Mouse (Mus musculus): ENCODE data around the gene Inca1.

DNA sequence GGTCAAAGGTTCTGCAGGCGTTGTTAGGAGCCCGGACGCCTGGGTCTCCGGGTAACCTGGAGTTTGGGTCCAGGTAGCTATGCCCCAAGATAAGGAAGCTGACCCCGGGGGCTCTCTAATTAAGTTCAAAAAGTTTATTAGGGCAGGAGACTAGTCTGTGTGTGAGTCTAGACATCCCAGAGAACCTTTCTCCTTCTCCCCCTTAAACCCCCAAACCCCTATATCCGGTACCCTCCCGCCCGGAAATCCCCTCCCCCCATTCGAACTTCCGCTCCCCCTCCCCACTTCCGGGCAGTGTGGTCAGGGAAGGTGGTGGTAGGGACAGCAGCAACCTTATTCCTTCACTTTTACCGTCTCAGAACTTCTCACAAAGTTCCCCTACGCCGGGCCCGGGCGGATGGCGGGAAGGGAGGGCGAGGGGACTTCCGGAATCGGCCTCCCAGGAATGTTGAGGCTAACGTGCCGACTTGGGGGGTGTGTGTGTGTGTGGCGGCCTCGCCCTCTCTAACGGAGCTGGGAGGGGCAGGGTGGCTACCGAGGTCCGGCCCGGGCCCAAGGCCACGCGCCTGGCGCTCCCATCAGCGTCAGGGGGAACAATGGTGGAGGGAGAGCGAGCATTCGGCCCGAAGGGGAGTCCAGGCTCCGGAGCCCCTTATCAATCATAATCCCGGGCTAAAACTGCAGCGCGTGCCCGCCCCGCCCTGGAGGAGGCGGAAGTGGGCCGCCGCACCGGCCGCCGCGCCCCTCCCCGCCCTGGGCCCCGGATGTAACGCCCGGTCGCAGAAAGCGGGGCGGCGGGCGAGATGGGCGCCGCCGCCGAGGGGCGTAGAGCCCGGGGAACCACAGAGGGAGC lies 46.4 kb downstream of the Inca1 start:
- TF ChIP-seq POLR2A (IDR thresholded peaks at IDR 0.05; ENCODE audit: insufficient read depth, low read length): no peak
- no peak for TF ChIP-seq EP300 (IDR thresholded peaks at IDR 0.05; ENCODE audit: insufficient read depth, low read depth, low read length)
